Mouse (Mus musculus) liver, embryonic 14.5 days (tissue): ENCODE measurements around the gene Dnah17.
A peak's percentile ranks its signal among the peaks of the same experiment; 100 is the strongest.

Experiments
- CTCF ChIP-seq: IDR thresholded peaks from 2 replicates; pipeline ENCODE4 v1.5.1; 2016; ENCODE audit warnings: antibody characterized with exemption, low read depth, control low read depth
- EP300 ChIP-seq: IDR thresholded peaks from 2 replicates; pipeline ENCODE4 v1.6.1; 2016; ENCODE audit warnings: antibody characterized with exemption, low read depth

GRCm38 (mm10) chr11:117989926-117990325 is 140.5 kb downstream of the Dnah17 start:
- TF ChIP-seq CTCF (peak; percentile 57), EP300 (no peak)
